Mouse (Mus musculus) forebrain, embryonic 13.5 days (tissue): ENCODE data around the gene Btbd2. TPM values are rescaled to one million over a fixed set of nuclear protein-coding genes. Genes with fewer than 3 reads are reported as not detected.
A peak's percentile ranks its signal among the peaks of the same experiment; 100 is the strongest.

Experiments
- ATAC-seq: fragments of 200-750 bp; cut with Nextera tagmentation; 2 replicates; pipeline ENCODE4 v1.8.0; 2017
- H3K27ac ChIP-seq: fragments of 300-500 bp; sonication (generic); 2 replicates; pipeline ENCODE4 v1.5.1; 2015; ENCODE audit warnings: inconsistent platforms, mild to moderate bottlenecking, moderate library complexity
- H3K27me3 ChIP-seq: fragments of 300-500 bp; sonication (generic); 2 replicates; pipeline ENCODE4 v1.6.1; 2015; ENCODE audit warnings: mild to moderate bottlenecking, inconsistent platforms
- H3K36me3 ChIP-seq: fragments of 300-500 bp; sonication (generic); 2 replicates; pipeline ENCODE4 v1.6.1; 2015; ENCODE audit warnings: mild to moderate bottlenecking, inconsistent platforms; ENCODE audit not compliant: poor library complexity, severe bottlenecking
- H3K4me1 ChIP-seq: fragments of 300-500 bp; sonication (generic); 2 replicates; pipeline ENCODE4 v1.6.1; 2015; ENCODE audit warnings: inconsistent platforms
- H3K4me2 ChIP-seq: fragments of 300-500 bp; sonication (generic); 2 replicates; pipeline ENCODE4 v1.6.1; 2015; ENCODE audit warnings: inconsistent platforms, mild to moderate bottlenecking, moderate library complexity
- H3K4me3 ChIP-seq: fragments of 300-500 bp; sonication (generic); 2 replicates; pipeline ENCODE4 v1.5.1; 2015; ENCODE audit warnings: mild to moderate bottlenecking, inconsistent platforms
- H3K9ac ChIP-seq: fragments of 300-500 bp; sonication (generic); 2 replicates; pipeline ENCODE4 v1.6.1; 2015; ENCODE audit warnings: mild to moderate bottlenecking, inconsistent platforms
- H3K9me3 ChIP-seq: fragments of 300-500 bp; sonication (generic); replicated peaks from 2 replicates; pipeline ENCODE4 v1.6.1; 2016; ENCODE audit warnings: inconsistent platforms
- WGBS: fragments of 180-500 bp; shearing (Covaris S2); methylation state at CpG from one replicate; pipeline ENCODE4 v1.1.7; 2015; 5-methylcytosine and 5-hydroxymethylcytosine counted together
- polyA plus RNA-seq: library from polyadenylated mRNA; unstranded; fragments of >200 nt; fragmentation: Nextera tagmentation; extraction: Ambion mirVana; gene quantifications from 2 replicates; pipeline ENCODE4 v1.2.1, GENCODE M21; 2015

The Btbd2 gene
- polyA plus RNA-seq, 1 experiment from 2014 or later = 61.2 TPM

GRCm38 (mm10) chr10:80620796-80621689, 35.8 kb downstream of the Btbd2 start:
- peak overlapping the region; percentile 67 for H3K9ac ChIP-seq
- peak overlapping the region; percentile 88 for H3K4me3 ChIP-seq
- H3K4me1 ChIP-seq = peaks cover 36% of the 10 kb centered on the region
- ATAC-seq = no peak
- H3K9me3 ChIP-seq = no peaks in the 10 kb centered on the region
- peak overlapping the region; percentile 95 for H3K27ac ChIP-seq
- H3K4me2 ChIP-seq = peak overlapping the region; percentile 99
- H3K36me3 ChIP-seq = peaks cover 2% of the 10 kb centered on the region; the same call in 1 of the 2 replicates
- H3K27me3 ChIP-seq = no peaks in the 10 kb centered on the region
- whole genome bisulfite sequencing = 56% methylated on average over 16 of the region's 16 CpGs

DNA sequence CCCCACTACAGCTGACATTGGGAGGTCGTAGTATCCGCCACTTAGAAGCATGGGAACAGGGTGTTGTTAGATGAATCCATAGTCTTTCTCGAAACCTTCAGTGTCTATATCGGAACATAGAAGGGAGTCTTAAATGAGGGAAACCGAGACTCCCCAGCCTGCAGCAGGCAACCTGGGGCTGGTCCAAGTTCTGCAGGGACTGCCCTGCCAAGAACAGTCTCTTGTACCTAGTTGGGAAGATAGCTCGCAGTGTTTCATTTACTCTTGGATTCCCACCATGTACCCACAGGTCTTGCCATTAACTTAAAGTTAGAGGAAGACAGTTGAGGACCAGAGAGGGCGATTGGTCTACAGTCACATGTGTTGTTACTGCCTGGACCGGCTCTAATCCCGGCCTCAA, 36.5 kb downstream of the Btbd2 start:
- H3K27me3 ChIP-seq = no peaks in the 10 kb centered on the region
- H3K9me3 ChIP-seq = no peaks in the 10 kb centered on the region
- ATAC-seq = no peak
- H3K4me1 ChIP-seq = peaks cover 32% of the 10 kb centered on the region
- 88% methylated on average over 9 of the region's 9 CpGs for WGBS
- peaks cover 8% of the 10 kb centered on the region for H3K36me3 ChIP-seq
- no peak overlapping the region for H3K4me3 ChIP-seq
- no peak overlapping the region for H3K27ac ChIP-seq
- no peak overlapping the region for H3K9ac ChIP-seq
- H3K4me2 ChIP-seq = no peak overlapping the region

DNA sequence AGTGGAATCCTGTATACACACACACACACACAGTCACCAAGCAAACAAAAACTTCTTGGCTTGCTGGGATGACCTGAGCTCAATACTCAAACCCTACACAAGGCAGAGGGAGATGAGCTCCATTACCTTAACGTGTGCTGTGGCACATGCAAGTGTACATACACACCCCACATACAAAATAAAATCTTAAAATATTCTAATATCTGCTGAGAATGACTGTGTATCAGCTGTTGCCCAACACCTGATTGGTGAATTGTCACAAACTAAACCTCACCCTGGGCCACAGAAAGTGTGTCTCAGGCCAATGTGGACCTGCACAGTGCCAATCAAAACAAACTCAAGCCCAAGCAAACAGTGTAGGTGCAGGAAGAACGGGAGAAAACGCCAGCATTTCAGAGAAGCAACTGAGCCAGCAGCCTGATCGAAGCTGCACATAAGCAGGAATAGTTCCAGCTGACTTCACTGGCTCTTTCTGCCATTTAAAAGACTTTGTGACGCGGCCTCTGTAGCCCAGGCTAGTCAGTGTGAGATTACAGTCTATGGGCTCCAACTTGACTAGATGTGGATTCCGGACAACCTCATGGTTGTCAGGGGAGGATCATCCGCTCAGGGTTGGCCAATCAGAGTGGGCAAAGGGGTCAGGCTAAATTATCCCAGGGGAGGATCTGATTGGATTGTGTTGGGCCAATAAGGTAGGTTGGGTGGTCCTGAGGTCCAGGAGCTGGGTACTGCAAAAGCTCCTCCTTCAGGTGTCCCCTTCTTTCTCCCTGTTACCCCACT, 37.2 kb downstream of the Btbd2 start:
- H3K36me3 ChIP-seq = peaks cover 15% of the 10 kb centered on the region
- WGBS = 37% methylated on average over 8 of the region's 8 CpGs
- no peaks in the 10 kb centered on the region for H3K9me3 ChIP-seq
- no peak overlapping the region for H3K4me2 ChIP-seq
- no peaks in the 10 kb centered on the region for H3K27me3 ChIP-seq
- no peak overlapping the region for H3K27ac ChIP-seq
- H3K9ac ChIP-seq = no peak overlapping the region
- no peak for ATAC-seq
- H3K4me1 ChIP-seq = peaks cover 24% of the 10 kb centered on the region
- no peak overlapping the region for H3K4me3 ChIP-seq

DNA sequence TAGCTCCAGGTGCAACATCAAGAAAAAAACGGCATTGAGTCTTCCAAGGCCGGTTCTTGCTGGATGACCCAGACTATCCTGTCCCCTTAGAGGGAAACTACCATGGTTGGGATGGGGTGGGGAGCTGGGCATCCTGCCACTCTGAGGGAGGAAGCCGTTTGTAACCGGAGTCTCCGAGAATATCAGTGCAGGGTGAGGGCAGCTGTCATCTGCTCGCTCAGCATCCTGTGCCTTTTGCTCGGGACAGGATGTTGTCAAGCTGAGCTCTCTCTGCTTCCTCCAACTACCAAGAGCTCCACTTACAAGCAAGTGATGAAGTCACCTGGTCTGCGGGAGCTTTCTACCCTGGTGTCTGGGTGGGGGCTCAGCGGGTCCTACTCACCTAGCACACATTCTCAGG, 38.7 kb downstream of the Btbd2 start:
- no peak for ATAC-seq
- Histone ChIP-seq H3K9ac (no peak overlapping the region), H3K9me3 (no peaks in the 10 kb centered on the region), H3K36me3 (peaks cover 29% of the 10 kb centered on the region), H3K4me3 (no peak overlapping the region), H3K27me3 (no peaks in the 10 kb centered on the region), H3K4me1 (peaks cover 10% of the 10 kb centered on the region), H3K4me2 (no peak overlapping the region), H3K27ac (no peak overlapping the region)
- 84% methylated on average over 9 of the region's 9 CpGs for WGBS

DNA sequence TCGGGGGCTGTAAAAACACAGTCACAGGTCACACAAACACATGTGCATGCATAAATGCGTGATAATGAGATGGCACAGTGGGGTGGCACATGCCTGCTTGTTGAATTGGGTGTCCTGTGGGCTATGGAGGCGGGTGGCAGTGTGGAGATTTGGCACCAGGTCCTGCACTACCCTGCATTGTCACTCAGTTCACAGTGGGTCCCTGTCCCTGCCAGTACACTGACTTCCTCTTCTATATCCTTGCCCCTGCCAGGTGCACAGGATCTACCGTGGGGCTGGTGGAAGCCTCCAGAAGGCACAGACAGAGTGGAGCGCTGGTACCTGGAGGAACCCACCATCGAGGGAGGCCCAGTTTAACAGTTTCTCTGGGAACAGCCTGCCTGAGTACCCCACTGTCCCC, 42.5 kb downstream of the Btbd2 start:
- H3K9ac ChIP-seq = no peak overlapping the region
- no peaks in the 10 kb centered on the region for H3K9me3 ChIP-seq
- H3K36me3 ChIP-seq = peaks cover 54% of the 10 kb centered on the region
- H3K4me2 ChIP-seq = no peak overlapping the region
- no peaks in the 10 kb centered on the region for H3K27me3 ChIP-seq
- H3K27ac ChIP-seq = no peak overlapping the region
- no peak overlapping the region for H3K4me3 ChIP-seq
- ATAC-seq = no peak
- WGBS = 86% methylated on average over 6 of the region's 6 CpGs
- H3K4me1 ChIP-seq = no peaks in the 10 kb centered on the region

GRCm38 (mm10) chr10:80613821-80614220, 43.0 kb downstream of the Btbd2 start:
- H3K9ac ChIP-seq = no peak overlapping the region
- H3K4me1 ChIP-seq = no peaks in the 10 kb centered on the region
- peaks cover 59% of the 10 kb centered on the region for H3K36me3 ChIP-seq
- no peaks in the 10 kb centered on the region for H3K27me3 ChIP-seq
- no peak for ATAC-seq
- no peak overlapping the region for H3K4me2 ChIP-seq
- H3K4me3 ChIP-seq = no peak overlapping the region
- 89% methylated on average over 3 of the region's 3 CpGs for WGBS
- H3K27ac ChIP-seq = no peak overlapping the region
- no peaks in the 10 kb centered on the region for H3K9me3 ChIP-seq

GRCm38 (mm10) chr10:80611905-80612304, 45.0 kb downstream of the Btbd2 start:
- no peak for ATAC-seq
- H3K36me3 ChIP-seq = peaks cover 78% of the 10 kb centered on the region
- H3K4me2 ChIP-seq = no peak overlapping the region
- 93% methylated on average over 3 of the region's 3 CpGs for WGBS
- no peak overlapping the region for H3K4me3 ChIP-seq
- H3K27me3 ChIP-seq = no peaks in the 10 kb centered on the region
- H3K27ac ChIP-seq = no peak overlapping the region
- no peaks in the 10 kb centered on the region for H3K9me3 ChIP-seq
- H3K9ac ChIP-seq = no peak overlapping the region
- H3K4me1 ChIP-seq = no peaks in the 10 kb centered on the region

GRCm38 (mm10) chr10:80611024-80611423, 45.8 kb downstream of the Btbd2 start:
- Histone ChIP-seq H3K4me2 (no peak overlapping the region), H3K9me3 (no peaks in the 10 kb centered on the region), H3K36me3 (peaks cover 86% of the 10 kb centered on the region), H3K4me1 (no peaks in the 10 kb centered on the region), H3K4me3 (no peak overlapping the region), H3K9ac (no peak overlapping the region), H3K27me3 (no peaks in the 10 kb centered on the region), H3K27ac (no peak overlapping the region)
- 78% methylated on average over 4 of the region's 4 CpGs for WGBS
- no peak for ATAC-seq

GRCm38 (mm10) chr10:80610116-80610785, 46.6 kb downstream of the Btbd2 start:
- Histone ChIP-seq H3K27me3 (no peaks in the 10 kb centered on the region), H3K36me3 (peaks cover 78% of the 10 kb centered on the region), H3K27ac (no peak overlapping the region), H3K9me3 (no peaks in the 10 kb centered on the region), H3K4me2 (no peak overlapping the region), H3K4me3 (no peak overlapping the region), H3K9ac (no peak overlapping the region), H3K4me1 (no peaks in the 10 kb centered on the region)
- 95% methylated on average over 9 of the region's 9 CpGs for WGBS
- ATAC-seq = no peak

GRCm38 (mm10) chr10:80609269-80609924, 47.5 kb downstream of the Btbd2 start:
- Histone ChIP-seq H3K27me3 (no peaks in the 10 kb centered on the region), H3K9me3 (no peaks in the 10 kb centered on the region), H3K4me1 (peaks cover 7% of the 10 kb centered on the region), H3K27ac (no peak overlapping the region), H3K4me3 (no peak overlapping the region), H3K9ac (0 out of 2 replicates have a peak overlapping the region, but pooled peaks have one; percentile 16), H3K4me2 (no peak overlapping the region), H3K36me3 (peaks cover 70% of the 10 kb centered on the region)
- ATAC-seq = no peak
- 94% methylated on average over 10 of the region's 10 CpGs for WGBS

DNA sequence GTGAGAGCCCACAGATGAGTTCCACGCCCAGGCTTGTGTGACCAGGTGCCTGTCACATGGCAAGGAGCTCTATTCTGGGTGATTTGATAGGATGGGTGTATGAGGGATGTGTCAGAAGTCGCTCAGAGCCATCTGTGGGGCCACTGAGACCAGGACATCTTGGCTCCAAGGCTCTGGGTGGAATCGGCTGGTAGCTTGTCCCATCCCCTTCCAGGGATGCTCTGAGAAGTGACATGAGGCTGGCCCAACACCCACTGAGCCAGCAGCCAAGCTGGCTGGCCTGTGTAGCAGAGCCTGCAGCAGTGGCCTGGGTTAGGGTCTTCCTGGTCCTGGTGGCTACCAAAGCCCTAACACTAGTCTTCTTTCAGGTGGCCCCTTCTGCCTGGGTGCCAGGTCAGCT, 48.4 kb downstream of the Btbd2 start:
- Histone ChIP-seq H3K36me3 (peaks cover 62% of the 10 kb centered on the region), H3K4me3 (no peak overlapping the region), H3K27me3 (no peaks in the 10 kb centered on the region), H3K4me2 (no peak overlapping the region), H3K9me3 (no peaks in the 10 kb centered on the region), H3K9ac (no peak overlapping the region), H3K27ac (no peak overlapping the region), H3K4me1 (peaks cover 17% of the 10 kb centered on the region)
- 87% methylated on average over 3 of the region's 3 CpGs for WGBS
- ATAC-seq = no peak
